Mouse (Mus musculus) cerebellum, postnatal 10 days (tissue): ENCODE measurements around the gene Tbx15.

ENCODE experiments used
- DNase-seq, 2 experiments: peaks; one replicate each; pipeline ENCODE4 v3.0.0; 2021; ENCODE audit warnings: mixed read lengths in 2 of 2

Tbx15 gene

DNA sequence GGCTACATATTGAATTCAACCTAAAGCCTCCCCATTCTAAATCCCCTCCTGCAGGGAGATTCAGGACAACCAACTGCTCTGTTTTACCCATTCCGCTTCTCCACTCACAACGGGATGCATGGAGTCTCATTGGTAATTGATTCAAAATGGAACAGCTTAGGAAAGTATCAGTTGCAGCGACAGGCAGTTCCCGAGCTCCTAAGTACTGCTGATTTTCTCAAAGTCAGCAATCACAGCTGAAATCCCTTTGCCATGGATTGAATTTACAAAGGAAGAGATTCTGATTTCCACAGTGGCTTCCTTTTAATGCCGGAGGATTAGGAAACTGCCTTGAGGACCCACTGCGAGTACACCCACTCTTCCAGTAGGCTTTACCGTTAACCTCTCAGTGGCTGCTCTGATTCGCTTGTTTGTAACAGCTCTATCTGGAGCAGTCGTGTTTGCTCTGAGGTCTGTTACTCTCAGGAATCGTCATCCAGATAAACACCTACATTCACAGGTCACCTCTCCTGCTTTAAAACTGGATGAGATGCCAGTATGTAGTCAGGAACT lies 26.6 kb downstream of the Tbx15 start:
- DNase-seq, result no peak

DNA sequence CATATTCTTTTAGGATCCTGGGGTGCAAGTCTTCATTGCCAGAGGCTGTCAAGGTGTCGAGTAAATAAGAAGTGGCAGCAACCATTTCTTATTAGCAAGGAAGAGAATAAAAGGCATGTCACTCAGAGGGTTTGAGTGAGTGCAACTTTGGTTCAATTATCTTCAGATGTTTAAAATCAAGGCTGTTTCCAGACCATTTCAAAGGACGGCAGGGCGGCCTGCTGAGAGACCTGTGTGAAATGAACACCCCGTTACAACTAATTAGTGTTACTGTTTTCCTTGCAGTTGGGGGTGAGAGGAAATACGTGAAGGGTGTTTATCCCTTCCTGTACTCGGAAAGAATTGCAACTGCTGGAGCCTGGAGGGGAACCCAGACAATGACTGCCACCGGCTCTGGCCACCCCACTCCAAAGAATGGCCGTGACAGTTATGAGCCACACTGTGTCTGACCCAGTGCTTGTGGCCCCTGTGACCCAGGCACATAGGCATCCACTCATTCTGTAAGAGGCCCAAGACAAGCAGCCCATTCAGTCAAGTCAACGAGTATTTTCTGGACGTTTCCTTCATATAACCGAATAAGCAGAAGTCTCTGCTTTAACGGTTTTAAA lies 37.9 kb downstream of the Tbx15 start:
- no peak for DNase-seq

DNA sequence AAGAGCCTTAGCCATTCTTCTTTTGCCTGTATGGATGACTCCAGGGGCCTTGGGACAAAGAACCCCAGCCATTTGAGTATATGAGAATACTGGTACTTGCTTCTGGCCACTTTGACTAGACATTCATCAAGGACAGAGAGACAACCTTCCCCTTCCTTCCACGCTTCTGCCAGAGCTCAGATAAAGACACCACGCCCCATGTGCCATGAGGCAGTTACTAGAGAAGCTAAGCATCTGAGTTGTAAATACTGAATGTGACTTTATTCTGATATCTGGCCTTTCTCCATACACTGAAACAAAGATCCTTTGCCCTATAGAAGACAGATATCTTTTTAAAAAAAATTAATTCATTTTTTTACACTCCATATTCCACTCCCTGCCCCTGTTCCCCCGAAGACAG lies 39.5 kb downstream of the Tbx15 start:
- no peak for DNase-seq

DNA sequence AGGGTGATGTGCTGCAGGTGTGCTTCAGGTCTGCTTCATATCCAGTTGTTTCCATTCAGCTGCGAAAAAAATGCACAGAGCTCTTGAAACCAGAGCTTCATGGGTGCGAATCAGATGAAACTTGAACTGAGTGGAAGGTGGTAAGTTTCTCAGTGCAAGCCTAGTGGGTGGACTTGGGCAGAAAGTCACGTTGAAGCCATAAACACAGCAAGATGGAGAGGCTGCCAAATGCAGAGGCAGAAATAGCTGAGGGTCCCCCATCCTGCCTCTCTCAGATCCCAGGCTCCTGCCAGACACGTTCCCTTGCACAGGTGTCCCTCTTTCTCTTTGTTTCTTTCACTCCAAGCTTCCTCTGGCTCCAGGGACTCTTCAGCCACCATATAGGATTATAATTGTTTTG lies 41.3 kb downstream of the Tbx15 start:
- no peak for DNase-seq

DNA sequence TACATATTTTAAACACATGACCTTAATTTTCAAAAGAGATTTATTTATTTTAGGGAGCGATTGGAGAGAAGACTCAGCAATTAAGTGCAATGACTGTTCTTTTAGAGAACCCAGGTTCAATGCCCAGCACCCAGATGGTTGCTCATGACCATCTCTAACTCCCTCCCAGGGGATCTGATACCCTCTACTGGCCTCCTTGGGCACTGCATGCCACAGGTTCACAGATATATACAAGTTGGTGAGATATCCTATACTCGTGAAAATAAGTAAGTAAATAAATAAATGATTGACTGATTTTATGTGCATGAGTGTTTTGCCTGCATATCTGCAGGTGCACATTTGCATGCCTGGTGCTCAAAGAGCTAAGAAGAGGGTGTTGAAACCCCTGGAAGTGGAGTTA lies 48.1 kb downstream of the Tbx15 start:
- DNase-seq, result no peak

DNA sequence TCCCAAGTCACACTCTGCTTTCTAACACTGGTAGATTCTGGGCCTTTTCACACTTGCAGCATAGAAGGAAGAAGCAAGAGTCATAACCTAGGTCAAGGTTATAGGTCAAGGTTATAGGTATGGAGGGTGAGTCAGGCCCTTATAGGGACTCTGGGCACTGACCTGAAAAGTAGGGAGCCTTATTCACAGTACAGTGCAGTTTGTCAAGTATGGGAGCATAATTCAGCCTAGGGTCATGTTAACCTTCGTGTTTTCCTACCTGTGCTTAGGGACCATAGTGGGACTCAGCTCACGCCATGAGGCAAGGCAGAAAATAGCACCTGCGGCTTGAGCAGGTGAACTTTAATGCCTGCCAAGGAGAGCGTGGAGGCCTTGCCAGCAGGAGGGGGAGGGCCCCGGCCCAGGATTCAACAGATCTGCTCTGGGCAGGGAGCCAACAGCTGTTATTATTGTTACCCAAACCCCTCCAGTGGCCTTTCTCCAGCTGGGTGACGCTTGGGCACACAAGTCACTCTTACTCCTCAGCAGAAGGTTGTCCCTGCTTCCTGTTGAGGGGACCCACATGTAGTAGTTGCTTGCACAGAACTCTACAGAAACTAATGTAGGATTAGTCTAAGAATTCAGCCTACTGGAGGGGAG lies 50.0 kb downstream of the Tbx15 start:
- peak; percentile 48 to 59 for DNase-seq

DNA sequence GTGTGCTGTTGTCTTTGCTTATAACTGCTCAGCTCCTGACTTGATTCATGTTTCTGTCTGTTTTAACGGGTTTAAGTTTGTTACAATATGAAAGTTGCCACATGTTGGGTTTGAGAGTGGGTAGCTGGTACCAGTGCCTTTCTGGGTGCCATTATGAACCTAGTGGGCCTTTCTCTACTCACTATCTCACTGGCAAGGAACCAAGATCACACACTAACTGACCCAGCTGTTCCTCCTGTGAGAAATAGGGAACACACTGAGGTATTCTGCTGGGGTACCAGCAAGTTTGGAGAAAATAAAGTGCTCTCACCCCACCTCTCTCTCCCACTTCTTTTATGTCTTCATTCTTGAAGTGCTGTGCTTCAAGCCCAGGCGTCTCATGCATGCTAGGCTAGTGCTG lies 50.7 kb downstream of the Tbx15 start:
- no peak for DNase-seq

DNA sequence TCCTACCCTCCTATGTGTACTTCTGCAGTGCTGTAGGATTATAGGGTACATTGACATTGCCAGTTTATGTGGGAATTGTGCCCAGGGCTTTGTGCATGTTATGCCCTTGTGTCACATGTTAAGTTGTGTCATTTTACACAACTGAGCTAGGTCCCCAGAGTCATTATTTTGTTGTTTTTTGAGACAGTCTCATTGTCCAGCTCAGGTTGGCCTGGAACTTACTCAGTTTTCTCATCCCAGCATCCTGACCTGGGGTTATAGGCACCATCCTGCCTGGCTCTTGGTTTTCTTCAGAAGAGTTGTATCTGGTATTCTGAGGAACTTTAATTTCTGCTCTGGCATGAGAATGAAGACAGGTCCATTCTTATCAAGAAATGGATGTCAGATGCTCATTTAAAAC lies 51.2 kb downstream of the Tbx15 start:
- no peak for DNase-seq

DNA sequence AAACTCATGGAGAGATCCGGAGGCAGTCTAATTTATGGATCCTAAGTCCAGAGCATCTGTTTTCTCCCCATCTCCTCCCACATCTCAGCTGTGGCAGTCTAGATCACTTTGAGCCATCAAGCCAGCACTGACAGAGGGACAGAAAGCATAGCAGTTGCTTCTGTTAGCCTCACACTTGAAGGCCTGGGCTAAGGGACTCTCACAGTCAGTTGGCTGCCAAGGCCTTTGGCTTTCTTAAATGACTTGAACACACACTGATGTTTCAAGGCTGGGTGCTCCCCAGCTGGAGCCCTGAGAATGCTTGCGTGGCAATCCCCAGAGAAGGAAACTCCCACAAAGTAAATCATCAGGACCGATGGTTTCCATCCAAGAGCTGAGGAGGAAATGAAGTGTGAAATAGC lies 52.4 kb downstream of the Tbx15 start:
- no peak for DNase-seq

DNA sequence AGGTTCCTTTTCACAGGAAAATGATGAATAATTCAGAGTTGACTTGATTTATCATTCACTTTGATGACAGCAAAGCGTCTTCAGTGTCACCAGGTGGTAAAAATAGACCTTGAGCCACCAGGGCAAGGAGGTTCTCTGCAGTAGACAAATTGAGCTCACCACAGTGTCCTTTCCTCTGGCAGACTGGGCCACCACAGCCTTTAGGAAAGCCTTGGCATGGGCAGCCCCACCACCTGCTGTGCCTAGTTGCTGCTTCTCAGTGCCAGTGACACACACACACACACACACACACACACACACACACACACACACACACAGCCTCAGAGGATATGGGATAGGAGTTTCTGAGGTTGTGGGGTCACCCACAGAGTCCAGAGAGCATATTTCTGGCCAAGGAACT lies 54.0 kb downstream of the Tbx15 start:
- DNase-seq, result peak; percentile 25 to 47

DNA sequence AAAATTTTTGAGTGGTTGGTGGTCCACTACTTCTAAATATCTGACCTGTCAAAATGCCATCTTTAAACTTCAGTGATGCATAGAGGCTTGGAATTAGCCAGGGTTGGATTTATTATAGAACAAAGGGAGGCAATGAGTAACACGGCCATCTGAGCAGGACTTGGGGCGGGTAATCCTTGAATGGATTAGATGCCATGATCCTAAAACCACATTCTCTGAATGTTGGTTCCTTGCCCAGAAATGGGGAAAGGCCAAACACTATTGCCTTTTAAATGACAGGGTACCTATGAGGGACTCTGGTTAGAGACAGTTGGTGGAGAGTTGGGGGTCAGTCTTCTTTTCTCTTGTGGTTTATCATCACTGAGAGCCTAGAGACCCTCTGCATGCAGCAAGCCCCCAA lies 55.1 kb downstream of the Tbx15 start:
- no peak for DNase-seq

DNA sequence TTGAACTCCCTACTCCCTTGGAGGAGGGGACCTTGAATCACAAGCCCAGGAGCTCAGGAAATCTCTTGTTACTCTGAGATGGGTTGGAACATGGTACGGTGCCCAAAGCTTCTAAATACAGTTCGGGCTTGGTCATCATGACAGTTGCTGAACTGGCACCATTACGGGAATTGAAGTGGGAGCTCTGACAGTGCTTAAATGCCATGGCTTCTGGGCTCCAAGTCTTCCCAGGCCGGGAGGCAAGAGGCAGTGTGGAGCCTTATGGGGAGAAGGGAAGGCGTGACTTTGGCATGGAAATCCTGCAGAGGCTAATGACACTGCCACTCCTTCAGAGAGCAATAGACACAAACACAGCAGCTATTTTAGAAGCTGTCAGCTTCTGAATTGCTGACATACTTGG lies 56.0 kb downstream of the Tbx15 start:
- no peak for DNase-seq

DNA sequence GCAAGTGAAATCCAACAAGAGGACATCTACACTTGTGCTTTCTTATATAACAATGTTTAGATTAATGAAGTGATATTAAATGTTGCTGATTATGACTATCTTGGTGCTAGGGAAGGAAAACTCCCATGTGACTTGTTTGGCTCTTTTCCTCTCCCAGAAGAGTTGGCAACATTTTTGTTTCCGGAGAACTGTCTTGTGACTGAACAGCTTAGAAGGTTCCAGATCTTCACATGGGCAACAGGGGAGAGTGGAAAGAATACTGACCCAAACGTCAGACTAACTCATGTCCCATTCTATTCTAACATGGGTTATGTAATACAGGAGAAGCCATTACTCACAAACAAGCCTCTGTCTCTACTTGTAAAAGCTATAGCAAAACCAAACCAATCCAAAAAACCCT lies 60.7 kb downstream of the Tbx15 start:
- no peak for DNase-seq

DNA sequence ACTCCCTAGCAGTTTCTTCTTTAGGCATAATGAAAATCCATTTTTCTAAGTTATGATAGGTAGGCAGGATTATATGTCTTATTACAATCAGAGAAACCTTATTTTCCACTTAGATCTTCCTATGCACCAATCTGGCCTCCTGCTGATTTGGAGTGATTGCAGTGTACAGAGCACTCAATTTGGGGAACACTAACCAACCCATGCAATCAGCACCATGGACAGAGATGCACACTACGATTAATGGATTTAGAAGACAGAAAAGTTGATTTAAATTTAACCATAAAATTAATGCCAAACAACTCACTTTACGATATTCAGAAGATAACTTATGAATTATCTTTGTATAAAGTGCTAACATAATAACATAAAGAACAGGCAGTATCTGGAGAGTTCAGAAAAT lies 70.7 kb downstream of the Tbx15 start:
- no peak for DNase-seq

DNA sequence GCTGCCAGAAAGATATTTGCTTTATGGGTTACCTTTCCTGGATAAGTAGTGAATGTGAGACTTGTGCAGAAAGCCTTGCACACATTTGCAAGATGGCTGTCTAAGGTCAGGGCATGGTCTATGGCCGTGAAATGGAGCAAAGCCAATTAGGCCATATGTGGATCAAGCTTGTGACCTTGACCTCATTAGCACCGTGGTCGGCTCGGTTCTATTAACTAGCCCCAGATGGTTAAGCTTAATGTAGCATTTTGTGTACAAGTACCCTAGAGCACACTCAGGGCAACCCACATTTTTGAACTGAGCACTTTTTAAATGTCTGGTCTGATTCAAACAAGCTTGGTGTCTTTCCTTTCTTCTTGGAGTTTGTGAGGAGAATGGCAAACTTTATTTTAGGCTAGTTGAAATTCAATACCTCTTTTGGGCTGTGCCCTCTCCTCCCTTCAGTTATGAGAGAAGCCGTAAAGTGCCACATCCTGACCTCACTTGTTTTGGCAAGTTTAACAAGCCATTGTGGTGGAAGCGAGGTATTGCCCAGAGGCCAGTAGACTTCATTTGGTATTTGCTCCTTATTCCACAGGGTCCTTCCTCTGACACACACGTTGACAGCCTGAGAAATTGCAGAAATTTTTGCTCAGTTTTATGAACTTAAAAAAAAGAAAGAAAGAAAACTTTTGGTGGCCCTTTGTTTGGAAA lies 71.9 kb downstream of the Tbx15 start:
- DNase-seq, result no peak

DNA sequence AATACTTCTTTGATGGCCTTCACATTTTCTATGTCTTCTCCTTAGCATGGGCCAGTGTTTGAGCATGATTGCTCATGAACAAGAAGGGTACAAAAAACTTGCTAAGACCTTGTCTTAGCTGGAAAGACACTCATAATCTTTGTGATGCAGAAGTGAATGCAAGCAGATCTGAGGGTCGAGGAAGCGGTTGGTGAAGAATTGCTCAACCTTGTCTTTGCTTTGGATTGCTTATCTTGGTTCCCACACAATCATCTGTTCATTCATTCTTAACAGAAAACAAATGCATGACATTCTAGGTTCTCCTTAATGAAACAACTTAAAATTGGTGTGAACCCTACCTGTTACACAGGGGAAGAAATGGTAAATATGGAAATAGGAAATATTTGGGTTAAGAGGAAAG lies 82.2 kb downstream of the Tbx15 start:
- DNase-seq, result no peak

DNA sequence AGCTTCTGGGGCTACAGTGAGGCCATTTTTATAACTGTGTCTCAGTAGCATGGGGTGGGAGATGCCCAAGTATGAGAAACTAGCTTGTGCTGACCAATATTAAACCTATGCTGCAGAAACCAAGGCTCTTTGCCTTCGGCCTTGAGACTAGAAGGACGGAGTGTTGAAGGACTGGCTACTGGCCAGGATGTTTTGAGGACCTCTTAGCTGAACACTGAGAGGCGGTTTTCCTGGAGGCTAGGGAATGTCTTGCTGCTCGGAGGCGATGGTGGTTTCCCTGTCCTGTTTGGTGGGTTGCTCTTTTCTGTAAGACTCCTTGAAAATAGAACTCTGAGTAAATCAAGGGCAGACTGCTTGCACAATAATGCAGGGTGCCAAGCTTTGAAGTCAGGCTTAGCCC lies 89.1 kb downstream of the Tbx15 start:
- no peak for DNase-seq

DNA sequence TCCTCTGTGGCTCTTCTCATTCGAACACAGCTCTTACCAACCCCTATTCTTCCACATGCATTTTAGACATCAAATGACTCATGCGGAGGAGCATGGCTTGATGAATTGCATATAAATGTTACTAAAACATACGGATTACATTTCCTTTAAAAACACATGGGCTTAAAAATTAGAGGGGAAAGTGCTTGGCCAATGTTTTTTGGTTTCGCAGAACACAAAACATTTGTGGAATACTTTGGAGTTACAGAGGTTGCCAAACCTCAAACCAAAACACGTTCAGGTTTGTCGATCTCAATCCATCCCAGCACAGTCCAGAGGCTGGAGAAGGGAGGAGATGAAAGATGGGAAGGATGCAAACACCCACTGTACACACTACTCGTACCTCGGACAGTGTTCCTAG lies 90.9 kb downstream of the Tbx15 start:
- no peak for DNase-seq

DNA sequence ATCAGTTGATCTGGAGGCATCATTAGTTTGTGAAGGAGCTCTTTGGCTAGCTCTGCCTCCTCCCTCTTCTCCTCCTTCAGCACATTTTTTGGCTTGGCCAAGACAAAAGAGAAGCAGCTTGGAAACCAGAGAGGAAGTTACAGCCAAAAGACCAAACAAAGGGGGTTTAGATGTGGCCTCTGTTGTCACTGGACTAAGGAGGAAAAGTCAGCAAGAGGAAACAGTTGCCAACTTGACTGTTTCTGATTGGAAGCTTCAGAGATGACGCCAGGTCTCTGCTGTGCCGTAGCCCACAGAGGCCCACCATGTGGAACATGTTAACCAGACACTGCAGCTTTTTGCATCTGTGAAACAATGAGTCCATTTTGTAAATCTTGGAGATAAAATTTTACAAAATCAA lies 96.7 kb downstream of the Tbx15 start:
- DNase-seq, result peak; percentile 1 to 3

DNA sequence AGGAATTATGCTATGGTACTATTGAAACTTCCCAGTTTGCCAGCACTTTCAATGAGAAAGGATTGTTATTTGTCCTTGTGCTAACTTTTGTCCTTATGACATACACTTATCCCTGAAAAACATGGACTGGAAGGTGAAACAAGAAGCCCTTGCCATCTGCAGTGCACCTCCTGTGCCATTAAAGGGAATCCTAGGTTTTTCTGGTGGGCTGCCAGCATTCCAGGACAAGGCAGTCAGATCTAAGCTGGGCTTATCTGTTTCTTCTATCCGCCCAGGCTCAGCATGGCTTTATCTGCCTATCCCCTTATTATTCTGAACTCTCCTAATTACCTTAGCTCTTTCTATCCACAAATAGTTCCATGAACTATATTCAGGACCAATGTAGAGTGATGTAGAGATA lies 98.6 kb downstream of the Tbx15 start:
- peak; percentile 32 to 41 for DNase-seq

DNA sequence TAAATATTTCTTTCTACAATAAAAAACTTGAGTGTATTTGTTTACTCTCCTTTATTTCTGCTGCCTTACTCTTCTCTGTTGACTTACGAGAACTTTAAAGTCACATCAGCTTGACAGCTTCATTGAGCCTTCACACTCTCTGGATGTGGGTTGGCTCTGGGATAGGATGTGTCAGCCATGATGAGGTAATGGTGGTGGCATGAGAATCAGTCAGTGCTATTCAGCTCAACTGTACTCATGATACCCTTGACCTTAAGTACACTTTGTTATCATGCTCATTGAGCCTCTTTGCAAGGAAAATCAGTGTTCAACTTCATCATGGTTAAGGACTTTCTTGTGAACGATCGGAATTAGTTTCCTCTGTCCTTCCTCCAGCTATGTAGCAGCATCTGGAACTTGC lies 99.8 kb downstream of the Tbx15 start:
- no peak for DNase-seq

DNA sequence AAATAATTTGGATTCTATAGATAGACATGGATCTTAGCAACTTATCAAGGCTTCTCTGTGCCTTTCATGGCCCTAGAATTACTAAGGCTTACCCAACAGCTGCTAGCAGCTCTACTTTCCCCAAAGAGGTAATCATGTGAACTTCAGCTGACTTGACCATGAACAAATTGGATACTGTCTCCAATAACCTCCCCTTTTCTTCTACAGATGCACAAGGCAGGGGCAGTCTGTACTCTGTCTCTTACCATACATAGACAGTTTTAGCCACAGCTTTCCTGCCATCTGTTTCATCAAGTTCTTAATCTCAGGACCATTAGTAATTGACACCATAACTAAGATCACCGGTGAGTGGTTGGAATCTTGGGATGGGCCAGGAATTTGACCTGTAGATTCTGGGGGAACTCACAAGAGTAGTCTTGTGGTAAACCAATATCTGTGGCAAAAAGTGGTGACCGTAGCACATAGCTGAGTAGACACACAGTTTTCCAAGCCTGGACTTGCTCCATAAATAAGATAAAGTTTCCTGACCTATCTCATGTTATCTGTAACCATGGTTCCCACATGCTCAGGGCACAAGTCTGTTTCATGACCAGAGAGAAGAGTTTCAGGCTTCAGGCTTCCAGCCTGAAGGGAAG lies 139.6 kb downstream of the Tbx15 start:
- DNase-seq, result no peak

DNA sequence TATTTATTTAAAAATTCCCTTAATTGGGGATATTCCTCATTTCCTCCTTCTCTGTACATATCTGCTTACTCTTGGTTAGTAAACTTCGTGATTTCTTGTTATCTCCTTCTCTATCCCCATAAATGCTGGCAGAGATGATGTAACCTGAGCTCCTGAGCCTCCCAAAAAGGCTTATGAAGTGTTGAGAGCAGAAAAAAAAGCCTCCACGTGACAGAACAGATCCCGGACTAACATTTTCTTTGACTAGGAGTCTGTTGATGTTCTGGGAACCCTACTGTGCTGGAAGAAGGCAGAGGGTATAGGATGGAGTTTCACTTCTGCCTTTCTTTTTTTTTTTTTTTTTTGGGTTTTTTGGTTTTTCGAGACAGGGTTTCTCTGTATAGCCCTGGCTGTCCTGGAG lies 146.9 kb downstream of the Tbx15 start:
- DNase-seq, result no peak
